ENCODE assay signal across 16 mouse cellular contexts in genomic region chr5:37318715-37319114, GRCm38 (mm10). TPM values are rescaled to one million over a fixed set of nuclear protein-coding genes. Genes with fewer than 3 reads are reported as not detected.
"Had no signal": no experiment of that assay in that cellular context is flagged by ENCODE, and none has a peak within 500 bp of the region (broad histone marks: within the 10 kb centered on the region; RNA-seq: fewer than 3 reads in every experiment).

No protein-coding gene starts in this region.

- ATAC-seq: lung, postnatal 0 days; midbrain, embryonic 13.5 days had no signal

- H3K9ac ChIP-seq: liver, embryonic 15.5 days; midbrain, embryonic 13.5 days; neural tube, embryonic 15.5 days had no signal

- H3K4me2 ChIP-seq: liver, embryonic 11.5 days; liver, embryonic 15.5 days; midbrain, embryonic 13.5 days; neural tube, embryonic 15.5 days had no signal

- H3K36me3 ChIP-seq: liver, embryonic 15.5 days had no signal

- H3K9me3 ChIP-seq: limb, embryonic 10.5 days; liver, embryonic 15.5 days had no signal

- H3K4me3 ChIP-seq: left cerebral cortex, adult 2 months; limb, embryonic 10.5 days; liver, embryonic 15.5 days; midbrain, embryonic 13.5 days; myocyte; neural tube, embryonic 15.5 days had no signal

- H3K27me3 ChIP-seq: liver, embryonic 15.5 days; midbrain, embryonic 13.5 days; neural tube, embryonic 15.5 days had no signal

- H3K27ac ChIP-seq: kidney, postnatal 0 days; left cerebral cortex, adult 2 months; limb, embryonic 10.5 days; liver, embryonic 15.5 days; midbrain, embryonic 13.5 days; neural tube, embryonic 15.5 days had no signal

- H3K4me1 ChIP-seq: limb, embryonic 10.5 days; liver, embryonic 15.5 days; midbrain, embryonic 13.5 days; neural tube, embryonic 15.5 days had no signal

- DNase-seq: lung, adult 2 months; lung, postnatal 36 days; right cerebral cortex, adult 18-20 months; right cerebral cortex, postnatal 25 days; thymus, adult 18-20 months; thymus, postnatal 25 days had no signal

RNA-seq across cellular contexts. Expression of gene Evc, which starts 18.0 kb away (rescaled TPM):
- total RNA-seq: megakaryocyte progenitor cell, adult 5-6 weeks had no signal
